Mouse (Mus musculus): ENCODE results near the gene Triap1. TPM values are rescaled to one million over a fixed set of nuclear protein-coding genes. Genes with fewer than 3 reads are reported as not detected.
"Not testable (repeated sequence)": the region's sequence is repeated elsewhere in the genome, so short reads cannot be mapped to it uniquely, and the experiment has no call there.

The Triap1 gene
- 65.4 and 66.0 TPM in 2 replicates for polyA plus RNA-seq (2015; fragmentation: Nextera tagmentation; extraction: Ambion mirVana)

DNA sequence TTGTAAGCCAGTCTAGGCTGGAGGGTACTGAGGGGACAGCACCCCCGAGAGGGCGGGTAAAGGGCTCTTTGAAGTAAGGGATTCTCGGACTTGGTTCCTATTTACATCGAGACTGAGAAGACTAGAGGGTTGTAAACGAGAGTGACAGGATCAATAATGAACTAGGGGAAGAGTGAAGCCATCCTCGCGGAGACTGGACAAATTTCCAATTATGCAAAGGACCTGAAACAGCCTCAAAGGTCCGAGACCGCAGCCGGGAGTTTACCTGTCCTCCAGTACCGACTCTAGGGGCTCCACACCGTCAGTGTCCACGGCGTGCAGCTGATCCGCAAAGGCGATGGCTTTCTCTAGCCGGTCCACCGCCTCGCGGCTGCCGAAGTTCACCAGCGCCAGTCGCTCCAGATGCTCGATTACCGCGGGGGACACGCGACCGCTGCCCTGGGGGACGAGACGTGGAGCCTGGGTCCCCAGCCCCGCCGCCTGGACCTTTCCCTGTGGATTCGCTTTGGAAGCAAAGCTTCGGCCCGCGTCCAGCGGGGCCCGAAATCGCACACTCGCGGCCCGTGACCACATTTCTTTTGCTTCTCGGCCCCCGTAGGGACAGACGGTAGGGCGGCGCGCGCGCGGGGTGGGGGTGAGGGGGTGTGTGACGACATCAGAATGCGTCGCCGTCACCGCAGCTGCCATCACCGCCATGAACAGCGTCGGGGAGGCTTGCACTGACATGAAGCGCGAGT, at the start of gene Triap1, which contains the start of gene Gatc:
TSS of gene Triap1 (plus strand) at position 649 of the 737 bp plus-strand sequence.
TSS of gene Gatc (minus strand) at position 602 of the 737 bp plus-strand sequence.
- H3K4me2 ChIP-seq, result peak within 1 kb of the TSS; percentile 60
- H3K4me1 ChIP-seq, result peaks cover 24% of the 10 kb centered on the region
- peak within 1 kb of the TSS; percentile 78 for H3K9ac ChIP-seq
- under 1% methylated on average over 62 of the region's 62 CpGs for WGBS
- H3K9me3 ChIP-seq, result no peaks in the 10 kb centered on the region
- H3K36me3 ChIP-seq, result peaks cover 43% of the 10 kb centered on the region
- peak within 1 kb of the TSS; percentile 69 for H3K27ac ChIP-seq
- peak; percentile 93 for ATAC-seq (ENCODE audit: borderline replicate concordance, extremely low read depth, low FRiP score, low TSS enrichment)
- H3K27me3 ChIP-seq, result no peaks in the 10 kb centered on the region
- peak within 1 kb of the TSS; percentile 69 for H3K4me3 ChIP-seq

DNA sequence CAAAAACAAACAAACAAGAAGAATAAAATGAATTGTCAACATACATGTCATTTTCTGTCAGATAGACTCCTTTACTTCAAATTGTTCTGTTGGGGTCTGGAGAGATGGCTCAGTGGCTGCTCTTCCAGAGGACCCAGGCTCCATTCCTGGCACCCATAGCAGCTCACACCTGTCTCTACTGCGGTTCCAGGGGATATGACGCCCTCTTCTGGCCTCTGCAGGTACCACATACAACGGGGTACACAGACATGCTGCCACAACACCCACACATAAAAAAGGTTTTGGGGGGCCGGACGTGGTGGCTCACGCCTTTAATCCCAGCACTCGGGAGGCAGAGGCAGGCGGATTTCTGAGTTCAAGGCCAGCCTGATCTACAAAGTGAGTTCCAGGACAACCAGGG, 46.9 kb upstream of the Triap1 start:
- Histone ChIP-seq H3K4me2 (no peak overlapping the region), H3K36me3 (peaks cover 64% of the 10 kb centered on the region)
- 92% methylated on average over 8 of the region's 8 CpGs for WGBS

DNA sequence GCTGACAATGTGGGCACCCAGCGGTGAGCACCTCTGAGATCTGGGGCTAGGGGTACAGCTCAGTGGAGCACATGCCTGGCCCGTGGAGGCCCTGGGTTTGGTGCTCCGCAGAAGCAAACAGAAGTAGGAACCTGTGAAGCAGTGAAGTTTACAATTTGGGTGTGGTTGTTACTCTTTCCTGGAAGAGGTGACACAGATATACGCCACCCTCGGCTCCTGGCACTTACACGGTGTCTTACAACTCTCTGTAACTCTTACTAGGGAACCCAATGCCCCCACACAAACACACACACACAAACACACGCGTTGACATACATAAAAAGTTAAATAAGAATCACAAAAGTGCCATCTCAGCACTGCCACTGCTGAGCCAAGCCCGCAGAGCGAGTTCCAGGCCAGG, 44.7 kb upstream of the Triap1 start:
- no peak overlapping the region for H3K9ac ChIP-seq
- ATAC-seq (ENCODE audit: borderline replicate concordance, extremely low read depth, low FRiP score, low TSS enrichment), result no peak
- H3K27ac ChIP-seq, result no peak overlapping the region
- H3K4me2 ChIP-seq, result no peak overlapping the region
- H3K27me3 ChIP-seq, result no peaks in the 10 kb centered on the region
- WGBS, result 65% methylated on average over 10 of the region's 10 CpGs
- H3K4me1 ChIP-seq, result peaks cover 20% of the 10 kb centered on the region
- H3K4me3 ChIP-seq, result no peak overlapping the region
- peaks cover 53% of the 10 kb centered on the region for H3K36me3 ChIP-seq
- no peaks in the 10 kb centered on the region for H3K9me3 ChIP-seq

More for the DNA sequence above, 46.9 kb upstream of the Triap1 start:
- H3K9ac ChIP-seq, result no peak overlapping the region
- no peaks in the 10 kb centered on the region for H3K27me3 ChIP-seq
- H3K4me1 ChIP-seq, result peaks cover 14% of the 10 kb centered on the region
- no peak overlapping the region for H3K27ac ChIP-seq
- no peak overlapping the region for H3K4me3 ChIP-seq
- no peaks in the 10 kb centered on the region for H3K9me3 ChIP-seq
- ATAC-seq (ENCODE audit: borderline replicate concordance, extremely low read depth, low FRiP score, low TSS enrichment), result no peak

DNA sequence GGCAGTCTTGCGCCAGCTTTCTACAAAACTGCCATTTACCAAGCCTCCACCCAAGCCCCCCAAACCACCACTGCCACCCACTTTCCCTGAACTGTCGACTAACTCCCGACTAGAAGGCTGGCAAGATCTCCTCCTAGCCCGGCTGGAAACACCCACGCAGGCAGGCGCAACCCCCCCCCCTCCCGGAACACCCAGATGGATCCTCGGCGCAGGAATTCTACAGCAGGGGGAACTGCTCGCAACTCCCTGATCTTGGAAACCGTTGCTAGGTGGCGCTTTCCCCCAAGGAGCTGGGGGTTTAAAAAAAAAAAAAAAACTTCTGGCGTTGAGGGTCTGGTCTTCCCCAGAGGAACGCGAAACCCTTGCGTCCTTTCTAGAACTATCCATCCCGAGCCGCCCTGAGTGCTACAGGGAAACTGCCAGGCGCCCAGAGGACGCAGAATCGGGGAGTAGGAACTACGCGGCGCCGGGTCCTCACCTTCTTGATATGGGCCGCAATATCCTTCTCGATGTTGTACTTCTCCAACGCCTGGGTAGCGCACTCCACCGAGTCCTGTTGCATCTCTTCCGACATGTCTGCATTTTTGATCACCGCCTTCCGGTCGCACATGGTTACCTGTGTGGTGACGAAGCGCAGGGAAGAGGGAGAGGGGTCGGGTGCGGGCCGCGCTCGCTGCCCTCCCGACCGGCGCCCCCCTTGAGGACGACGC, 40.8 kb upstream of the Triap1 start:
- Histone ChIP-seq H3K9ac (peak overlapping the region; percentile 95), H3K4me3 (peak overlapping the region; percentile 93), H3K27ac (peak overlapping the region; percentile 96), H3K4me1 (peaks cover 28% of the 10 kb centered on the region), H3K4me2 (peak overlapping the region; percentile 60), H3K36me3 (peaks cover 37% of the 10 kb centered on the region), H3K9me3 (no peaks in the 10 kb centered on the region), H3K27me3 (no peaks in the 10 kb centered on the region)
- WGBS, result under 1% methylated on average over 46 of the region's 46 CpGs
- ATAC-seq (ENCODE audit: borderline replicate concordance, extremely low read depth, low FRiP score, low TSS enrichment), result peak; percentile 0

DNA sequence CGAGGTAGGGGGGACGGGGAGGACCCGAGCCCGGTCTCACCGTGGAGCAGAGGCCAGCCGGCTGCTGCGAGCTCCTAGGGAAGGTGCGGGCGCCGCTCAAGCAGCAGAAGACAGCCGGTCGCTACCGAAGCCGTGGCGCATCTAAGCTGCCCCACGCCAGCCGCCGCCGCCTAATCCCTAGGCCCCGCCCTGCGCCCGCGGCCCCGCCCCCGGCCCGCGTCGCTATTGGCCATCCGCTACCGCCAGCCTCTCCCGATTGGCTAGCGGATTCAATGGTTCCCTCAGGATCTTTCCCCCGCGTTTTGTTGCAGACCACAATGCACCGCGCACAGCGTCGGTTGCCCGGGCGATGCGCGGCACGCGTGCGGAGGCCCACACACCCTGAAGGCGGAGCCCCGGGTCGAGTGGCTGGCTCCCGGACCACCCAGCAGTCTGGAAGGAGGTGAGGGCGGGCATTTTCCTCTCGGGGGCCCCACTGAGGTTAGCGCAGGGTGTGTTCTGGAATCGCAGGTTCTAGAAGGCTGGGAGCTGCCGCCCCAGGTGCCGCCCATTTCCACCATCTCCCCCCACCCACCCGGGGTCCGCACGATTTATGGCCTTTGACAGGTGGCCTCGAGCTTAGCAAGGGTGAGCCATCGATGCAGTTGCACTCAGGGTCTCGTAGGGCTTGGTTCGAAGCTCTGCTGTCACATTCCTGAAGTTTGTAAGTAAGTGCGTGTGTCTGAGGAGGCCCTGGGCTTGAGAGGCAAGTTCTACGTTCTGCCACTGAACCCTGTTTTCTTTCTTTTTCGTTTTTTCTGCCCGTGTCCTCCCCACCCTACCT, 40.0 kb upstream of the Triap1 start, which contains the start of gene Dynll1:
TSS of gene Dynll1 (minus strand) at position 208 of the 823 bp plus-strand sequence.
- Histone ChIP-seq H3K27ac (peak within 1 kb of the TSS; percentile 96), H3K4me3 (peak within 1 kb of the TSS; percentile 93), H3K9ac (peak within 1 kb of the TSS; percentile 95), H3K4me1 (peaks cover 28% of the 10 kb centered on the region), H3K4me2 (peak within 1 kb of the TSS; percentile 83), H3K9me3 (no peaks in the 10 kb centered on the region), H3K27me3 (no peaks in the 10 kb centered on the region), H3K36me3 (peaks cover 30% of the 10 kb centered on the region)
- WGBS, result under 1% methylated on average over 65 of the region's 66 CpGs
- ATAC-seq (ENCODE audit: borderline replicate concordance, extremely low read depth, low FRiP score, low TSS enrichment), result peak; percentile 97

DNA sequence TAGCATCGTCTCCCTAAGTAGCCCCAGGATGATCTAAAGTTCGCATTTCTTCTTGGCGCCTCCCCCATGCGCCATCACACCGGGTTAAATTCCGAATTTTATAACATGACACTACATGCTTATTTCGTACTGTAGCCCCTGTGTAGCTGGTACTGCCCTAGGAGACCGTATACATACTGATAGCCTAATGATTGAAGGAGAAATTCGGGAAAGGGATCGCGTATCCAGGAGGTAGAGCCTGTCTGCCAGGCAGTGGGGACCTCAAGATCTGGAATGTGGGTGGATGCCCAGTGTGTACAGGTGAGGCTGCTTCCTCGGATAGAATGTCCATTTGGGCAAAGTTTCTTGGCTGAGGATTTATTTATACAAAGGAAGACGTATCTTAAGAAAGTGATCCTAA, 39.4 kb upstream of the Triap1 start:
- peak overlapping the region; percentile 52 for H3K9ac ChIP-seq
- ATAC-seq (ENCODE audit: borderline replicate concordance, extremely low read depth, low FRiP score, low TSS enrichment), result no peak
- H3K4me2 ChIP-seq, result peak overlapping the region; percentile 83
- no peaks in the 10 kb centered on the region for H3K27me3 ChIP-seq
- 16% methylated on average over 13 of the region's 13 CpGs for WGBS
- peak overlapping the region; percentile 93 for H3K4me3 ChIP-seq
- peaks cover 28% of the 10 kb centered on the region for H3K4me1 ChIP-seq
- H3K9me3 ChIP-seq, result no peaks in the 10 kb centered on the region
- peaks cover 24% of the 10 kb centered on the region for H3K36me3 ChIP-seq
- peak overlapping the region; percentile 67 for H3K27ac ChIP-seq

DNA sequence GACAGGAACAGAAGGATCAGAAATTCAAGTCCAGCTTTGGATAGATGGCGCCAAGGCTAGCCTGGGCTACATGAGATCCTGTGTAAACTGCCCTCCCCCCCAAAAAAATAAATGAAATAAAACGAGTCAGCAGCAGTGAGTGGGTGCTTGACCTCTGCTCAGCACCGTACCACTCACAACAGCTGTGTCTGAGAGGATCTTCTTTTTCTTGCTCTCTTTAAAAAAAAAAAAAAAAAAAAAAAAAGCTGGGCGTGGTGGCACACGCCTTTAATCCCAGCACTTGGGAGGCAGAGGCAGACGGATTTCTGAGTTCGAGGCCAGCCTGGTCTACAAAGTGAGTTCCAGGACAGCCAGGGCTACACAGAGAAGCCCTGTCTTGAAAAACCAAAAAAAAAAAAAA, 38.8 kb upstream of the Triap1 start:
- not testable (repeated sequence) for ATAC-seq (ENCODE audit: borderline replicate concordance, extremely low read depth, low FRiP score, low TSS enrichment); H3K9ac ChIP-seq; H3K27ac ChIP-seq; H3K9me3 ChIP-seq; H3K27me3 ChIP-seq
- 76% methylated on average over 6 of the region's 7 CpGs for WGBS
- Histone ChIP-seq H3K36me3 (peaks cover 18% of the 10 kb centered on the region), H3K4me3 (peak overlapping the region; percentile 93; the same call in 1 of the 2 replicates), H3K4me1 (peaks cover 28% of the 10 kb centered on the region), H3K4me2 (peak overlapping the region; percentile 83)

DNA sequence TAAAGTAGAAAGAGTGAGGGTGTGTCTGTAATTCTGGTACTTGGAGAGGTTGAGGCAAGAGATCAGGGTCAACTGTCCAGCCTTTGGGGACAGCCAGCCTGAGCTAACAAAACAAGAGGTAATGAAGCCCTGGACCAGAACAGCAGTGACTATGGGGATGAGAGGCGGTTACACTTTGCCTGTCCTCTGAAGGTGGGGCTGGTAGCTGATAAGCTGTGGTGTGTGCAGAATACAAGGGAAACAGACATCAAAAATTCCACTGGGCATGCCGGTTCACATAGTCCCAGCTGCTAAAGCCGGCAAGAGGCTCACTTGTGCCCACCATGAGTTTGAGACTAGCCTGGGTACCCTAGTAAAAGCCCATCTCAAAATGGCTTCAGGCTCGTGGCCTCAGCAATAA, 28.7 kb upstream of the Triap1 start:
- Histone ChIP-seq H3K4me3 (no peak overlapping the region), H3K36me3 (no peaks in the 10 kb centered on the region), H3K4me2 (no peak overlapping the region), H3K9me3 (no peaks in the 10 kb centered on the region), H3K4me1 (peaks cover 26% of the 10 kb centered on the region), H3K27me3 (no peaks in the 10 kb centered on the region), H3K9ac (no peak overlapping the region), H3K27ac (no peak overlapping the region)
- no peak for ATAC-seq (ENCODE audit: borderline replicate concordance, extremely low read depth, low FRiP score, low TSS enrichment)
- WGBS, result 77% methylated on average over 4 of the region's 4 CpGs

DNA sequence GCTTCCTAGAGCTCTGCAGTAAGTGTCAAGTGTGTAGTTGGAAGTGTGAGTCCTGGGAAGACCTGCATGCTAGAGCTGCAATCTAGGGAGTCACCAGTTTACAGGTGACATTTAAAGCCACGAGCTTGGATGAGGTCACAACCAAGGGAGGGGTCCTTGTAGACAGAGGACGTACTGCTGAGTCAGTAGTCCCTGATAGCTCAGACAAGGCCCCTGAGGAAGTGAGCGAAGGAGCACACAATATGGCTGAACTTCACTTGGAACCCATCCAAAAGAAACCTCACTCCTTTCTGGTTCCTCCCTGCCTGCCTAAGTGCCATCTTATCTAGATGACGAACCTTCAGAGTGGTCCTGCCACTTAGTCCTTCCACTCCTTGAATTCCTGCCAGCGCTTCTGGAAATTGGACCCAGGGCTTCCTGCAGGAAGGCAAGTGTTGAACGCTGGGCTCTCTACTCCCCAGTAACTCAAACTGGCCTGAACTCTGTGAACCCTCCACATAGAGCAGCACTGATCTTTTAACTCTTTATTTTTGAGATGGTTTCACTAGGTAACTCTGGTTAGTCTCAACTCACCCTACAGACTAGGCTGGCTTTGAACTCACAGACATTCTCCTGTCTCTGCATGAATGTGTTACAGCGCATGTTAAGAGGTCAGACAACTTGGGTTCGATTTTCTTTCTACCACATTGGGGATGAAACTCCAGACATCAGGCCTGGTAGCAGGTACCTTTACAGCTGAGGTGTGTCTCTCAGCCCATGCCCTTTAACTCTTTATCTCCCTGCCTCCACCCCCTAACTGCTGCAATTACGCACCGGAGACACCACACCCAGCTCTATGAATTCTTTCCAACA, 28.0 kb upstream of the Triap1 start:
- no peak overlapping the region for H3K4me3 ChIP-seq
- no peaks in the 10 kb centered on the region for H3K36me3 ChIP-seq
- no peak overlapping the region for H3K4me2 ChIP-seq
- no peak overlapping the region for H3K27ac ChIP-seq
- no peaks in the 10 kb centered on the region for H3K9me3 ChIP-seq
- peaks cover 33% of the 10 kb centered on the region for H3K4me1 ChIP-seq
- H3K9ac ChIP-seq, result no peak overlapping the region
- ATAC-seq (ENCODE audit: borderline replicate concordance, extremely low read depth, low FRiP score, low TSS enrichment), result peak; percentile 36; the same call in 1 of the 2 replicates
- H3K27me3 ChIP-seq, result no peaks in the 10 kb centered on the region
- 48% methylated on average over 10 of the region's 10 CpGs for WGBS

DNA sequence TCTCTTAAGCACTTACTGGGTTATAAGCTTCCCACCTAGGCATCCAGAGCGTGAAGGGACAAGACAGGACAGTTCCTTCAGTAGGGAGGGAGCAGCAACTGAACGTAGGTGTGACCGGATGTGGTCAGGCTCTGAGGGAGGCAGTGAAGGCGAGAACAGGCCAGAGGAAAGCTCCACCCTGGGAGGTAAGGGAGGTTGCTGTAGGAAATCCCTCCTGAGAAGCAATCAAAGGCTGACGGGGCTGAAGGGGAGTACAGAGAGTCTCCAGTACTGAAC, 27.4 kb upstream of the Triap1 start:
- Histone ChIP-seq H3K9me3 (no peaks in the 10 kb centered on the region), H3K9ac (no peak overlapping the region), H3K4me3 (no peak overlapping the region), H3K4me2 (no peak overlapping the region), H3K36me3 (no peaks in the 10 kb centered on the region), H3K27me3 (no peaks in the 10 kb centered on the region), H3K27ac (no peak overlapping the region), H3K4me1 (peaks cover 39% of the 10 kb centered on the region)
- ATAC-seq (ENCODE audit: borderline replicate concordance, extremely low read depth, low FRiP score, low TSS enrichment), result no peak
- 42% methylated on average over 5 of the region's 5 CpGs for WGBS
